Mouse (Mus musculus) E14TG2a.4 (cell line): ENCODE results near the gene Mast4.
"Not testable (repeated sequence)": the region's sequence is repeated elsewhere in the genome, so short reads cannot be mapped to it uniquely, and the experiment has no call there.

Experiments used
- CTCF ChIP-seq: conservative IDR thresholded peaks from 2 replicates; pipeline ENCODE4 v1.5.1; 2014; ENCODE audit warnings: low read length
- POU5F1 ChIP-seq: IDR thresholded peaks from 2 replicates; pipeline ENCODE4 v1.6.1; 2014; ENCODE audit warnings: low read length, borderline replicate concordance

DNA sequence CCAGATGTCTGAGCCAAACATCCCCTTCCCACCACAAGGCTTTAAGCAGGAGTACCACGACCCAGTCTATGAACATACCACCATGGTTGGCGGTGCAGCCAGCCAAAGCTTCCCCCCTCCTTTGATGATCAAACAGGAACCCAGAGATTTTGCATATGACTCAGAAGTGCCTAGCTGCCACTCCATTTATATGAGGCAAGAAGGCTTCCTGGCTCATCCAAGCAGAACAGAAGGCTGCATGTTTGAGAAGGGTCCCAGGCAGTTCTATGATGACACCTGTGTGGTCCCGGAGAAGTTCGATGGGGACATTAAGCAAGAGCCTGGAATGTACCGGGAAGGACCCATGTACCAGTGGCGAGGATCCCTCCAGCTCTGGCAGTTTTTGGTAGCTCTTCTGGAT lies 22.6 kb upstream of the Mast4 start:
- not testable (repeated sequence) for TF ChIP-seq CTCF, POU5F1
